ENCODE assay signal across 17 mouse cellular contexts in the genomic region with DNA sequence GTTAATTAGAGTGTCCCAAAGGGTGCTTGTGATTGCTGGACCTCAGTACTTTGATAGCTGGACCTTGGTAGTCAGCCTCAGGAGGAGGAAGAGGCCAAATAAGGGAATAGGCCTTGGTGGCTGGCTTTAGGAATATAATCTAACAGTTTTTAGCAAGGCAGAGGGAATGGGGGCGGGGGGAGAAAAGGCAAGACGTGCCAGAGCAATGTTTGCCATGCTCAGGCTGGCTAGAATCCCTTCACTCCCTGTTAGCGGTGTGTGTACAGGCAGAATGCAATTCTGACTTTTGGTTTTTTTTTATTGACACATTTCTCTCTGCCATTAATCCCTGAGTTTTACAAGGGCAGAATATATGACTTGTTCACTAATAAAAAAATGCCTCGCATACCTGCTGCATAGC.
"Had no signal": no experiment of that assay in that cellular context is flagged by ENCODE, and none has a peak within 500 bp of the region (broad histone marks: within the 10 kb centered on the region; RNA-seq: fewer than 3 reads in every experiment).

No protein-coding gene starts in this region.

- ATAC-seq: intestine, postnatal 0 days; midbrain, embryonic 15.5 days had no signal

- H3K4me3 ChIP-seq: kidney, embryonic 15.5 days; left cerebral cortex, adult 2 months; liver, embryonic 13.5 days; midbrain, embryonic 15.5 days; neural tube, embryonic 12.5 days; neural tube, embryonic 15.5 days; stomach, embryonic 15.5 days had no signal

- H3K4me2 ChIP-seq: kidney, embryonic 15.5 days; liver, embryonic 13.5 days; midbrain, embryonic 11.5 days; midbrain, embryonic 15.5 days; neural tube, embryonic 12.5 days; neural tube, embryonic 15.5 days; stomach, embryonic 15.5 days had no signal

- H3K4me1 ChIP-seq: kidney, embryonic 15.5 days; liver, embryonic 13.5 days; midbrain, embryonic 15.5 days; stomach, embryonic 15.5 days had no signal

- H3K36me3 ChIP-seq: kidney, embryonic 15.5 days; liver, embryonic 13.5 days; midbrain, embryonic 15.5 days; neural tube, embryonic 12.5 days; neural tube, embryonic 15.5 days; stomach, embryonic 15.5 days had no signal

- H3K27ac ChIP-seq: kidney, embryonic 15.5 days; left cerebral cortex, adult 2 months; liver, embryonic 13.5 days; midbrain, embryonic 15.5 days; neural tube, embryonic 12.5 days; neural tube, embryonic 15.5 days; stomach, embryonic 15.5 days had no signal

- DNase-seq: kidney, adult 2 months; kidney, postnatal 10 days; kidney, postnatal 36 days; liver, embryonic 13.5 days; lung, adult 2 months; lung, postnatal 14 days; lung, postnatal 4 days; spleen, adult 18-20 months; thymus, postnatal 25 days had no signal

- H3K9me3 ChIP-seq: kidney, embryonic 15.5 days; midbrain, embryonic 15.5 days; neural tube, embryonic 12.5 days; neural tube, embryonic 15.5 days; stomach, embryonic 15.5 days had no signal

- H3K9ac ChIP-seq: kidney, embryonic 15.5 days; liver, embryonic 13.5 days; midbrain, embryonic 15.5 days; neural tube, embryonic 12.5 days; neural tube, embryonic 15.5 days; stomach, embryonic 15.5 days had no signal

- H3K27me3 ChIP-seq: kidney, embryonic 15.5 days; liver, embryonic 13.5 days; midbrain, embryonic 15.5 days; neural tube, embryonic 12.5 days; neural tube, embryonic 15.5 days; stomach, embryonic 15.5 days had no signal
